Mouse (Mus musculus) spleen, postnatal 4 days (tissue): Measurements from ENCODE around the gene Cdh4.

Experiments
- DNase-seq, 2 experiments: peaks; one replicate each; pipeline ENCODE4 v3.0.0; 2022; ENCODE audit warnings: low spot score in 2 of 2

Cdh4 gene

GRCm38 (mm10) chr2:179941696-179942095, 499.5 kb downstream of the Cdh4 start:
- DNase-seq = no peak

- DNase-seq = no peak
These were observed 502.8 kb downstream of the Cdh4 start for GRCm38 (mm10) chr2:179945051-179945450.

- no peak for DNase-seq
These were observed 504.3 kb downstream of the Cdh4 start for GRCm38 (mm10) chr2:179946496-179946895.

- no peak for DNase-seq
These were observed 505.4 kb downstream of the Cdh4 start for GRCm38 (mm10) chr2:179947607-179948006.

GRCm38 (mm10) chr2:179948820-179949219, 506.6 kb downstream of the Cdh4 start:
- DNase-seq = no peak
